Mouse (Mus musculus) NIH3T3 (cell line): ENCODE data around the gene Mdm1.
"Not testable (repeated sequence)": the region's sequence is repeated elsewhere in the genome, so short reads cannot be mapped to it uniquely, and the experiment has no call there.

Source experiments
- DNase-seq: peaks from one replicate; pipeline ENCODE4 v3.0.0-alpha.2; 2012; ENCODE audit warnings: low read depth

Mdm1 gene

DNA sequence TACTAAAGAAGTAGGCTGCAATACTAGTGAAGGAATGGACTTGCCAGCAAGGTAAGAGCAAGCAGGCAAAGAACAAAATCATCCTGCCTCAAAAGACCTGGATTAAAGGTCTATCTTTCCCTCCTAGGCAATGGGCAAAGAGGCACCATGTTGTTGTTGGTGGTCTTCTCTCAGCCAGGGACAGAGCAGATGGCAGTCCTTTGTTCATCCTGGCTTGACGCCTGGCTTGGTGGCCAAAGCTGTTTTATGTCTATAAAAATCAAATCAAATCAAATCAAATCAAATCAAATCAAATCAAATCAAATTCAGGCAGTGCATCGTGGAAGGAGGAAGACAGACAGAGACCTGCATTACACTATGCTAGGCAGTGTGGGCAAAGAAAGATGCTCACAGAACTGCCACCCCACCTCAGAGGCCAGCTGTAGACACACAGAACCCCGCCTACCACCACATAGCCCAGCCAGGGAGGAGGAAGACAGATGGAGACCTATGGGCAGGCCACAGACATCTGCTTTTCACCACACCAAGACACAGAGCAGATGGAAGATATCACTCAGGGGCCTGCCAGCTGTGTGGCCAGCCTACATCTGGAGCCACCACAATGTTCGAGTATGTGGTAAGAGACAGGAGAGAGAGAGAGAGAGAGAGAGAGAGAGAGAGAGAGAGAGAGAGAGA lies 74.2 kb downstream of the Mdm1 start:
- not testable (repeated sequence) for DNase-seq
